Mouse (Mus musculus): Measurements from ENCODE around the gene Hoxb5. TPM values are rescaled to one million over a fixed set of nuclear protein-coding genes. Genes with fewer than 3 reads are reported as not detected.

Gene Hoxb5
- total RNA-seq (2021): 17.1 and 18.7 TPM in 2 replicates
- long read RNA-seq, experiment 1, partial matches to known transcripts: 0 of 4 reads
- long read RNA-seq, experiment 1, other reads (novel, unspliced or antisense): 0 of 4 reads
- long read RNA-seq, experiment 2, partial matches to known transcripts: 0 of 5 reads
- long read RNA-seq, experiment 2, other reads (novel, unspliced or antisense): 0 of 5 reads

GRCm38 (mm10) chr11:96303151-96304099 is at the start of gene Hoxb5:
Gene Hoxb5, plus strand, starts transcription at chr11:96303336.
- peak; percentile 94 for DNase-seq

DNA sequence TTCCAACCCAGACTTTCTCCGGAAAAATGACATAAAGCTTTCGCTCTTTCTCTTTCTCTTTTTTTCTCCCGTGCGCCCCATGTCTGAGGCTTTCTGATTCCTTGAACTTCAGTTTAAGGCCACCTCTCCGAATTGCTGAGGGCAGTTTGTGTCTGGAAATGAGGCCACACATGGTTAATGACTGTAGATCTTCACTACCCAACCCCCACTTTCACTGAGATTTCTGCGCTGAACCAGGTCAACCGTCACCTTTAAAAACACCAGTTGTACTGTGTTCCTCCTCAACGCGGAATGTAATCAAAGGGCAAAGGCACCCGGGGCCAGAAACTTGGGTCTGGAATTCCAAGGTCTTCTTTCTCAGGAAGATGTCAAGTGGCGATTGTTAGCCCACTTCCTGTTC is 48.9 kb upstream of the Hoxb5 start:
- DNase-seq: peak; percentile 48

GRCm38 (mm10) chr11:96255111-96255995 is 47.8 kb upstream of the Hoxb5 start:
- peak; percentile 34 for DNase-seq

GRCm38 (mm10) chr11:96255996-96256445 is 47.1 kb upstream of the Hoxb5 start:
- DNase-seq: peak; percentile 46

GRCm38 (mm10) chr11:96257141-96257540 is 46.0 kb upstream of the Hoxb5 start:
- DNase-seq: no peak

- peak; percentile 52 for DNase-seq
Measured at GRCm38 (mm10) chr11:96259038-96259437, 44.1 kb upstream of the Hoxb5 start.

DNA sequence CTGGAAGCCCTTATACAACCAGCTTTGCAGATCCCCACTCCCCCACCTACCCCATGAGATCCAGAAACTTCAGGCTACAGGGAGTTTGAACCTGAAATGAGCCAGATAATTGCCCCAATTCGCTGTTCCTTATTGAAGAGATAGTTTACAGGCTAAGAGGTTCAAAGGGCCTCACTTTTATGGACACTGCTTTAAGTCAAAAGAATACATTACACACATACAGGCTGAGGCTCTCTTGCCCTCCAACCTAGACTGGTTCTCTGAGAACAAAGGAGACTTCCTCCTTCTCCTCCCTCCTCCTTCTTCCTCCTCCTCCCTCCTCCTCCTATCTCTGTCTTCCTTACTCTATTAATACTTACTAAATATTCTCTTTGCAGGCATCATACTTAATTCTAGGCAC is 43.6 kb upstream of the Hoxb5 start:
- no peak for DNase-seq

GRCm38 (mm10) chr11:96260310-96260970 is 42.7 kb upstream of the Hoxb5 start:
- DNase-seq: peak; percentile 88

DNA sequence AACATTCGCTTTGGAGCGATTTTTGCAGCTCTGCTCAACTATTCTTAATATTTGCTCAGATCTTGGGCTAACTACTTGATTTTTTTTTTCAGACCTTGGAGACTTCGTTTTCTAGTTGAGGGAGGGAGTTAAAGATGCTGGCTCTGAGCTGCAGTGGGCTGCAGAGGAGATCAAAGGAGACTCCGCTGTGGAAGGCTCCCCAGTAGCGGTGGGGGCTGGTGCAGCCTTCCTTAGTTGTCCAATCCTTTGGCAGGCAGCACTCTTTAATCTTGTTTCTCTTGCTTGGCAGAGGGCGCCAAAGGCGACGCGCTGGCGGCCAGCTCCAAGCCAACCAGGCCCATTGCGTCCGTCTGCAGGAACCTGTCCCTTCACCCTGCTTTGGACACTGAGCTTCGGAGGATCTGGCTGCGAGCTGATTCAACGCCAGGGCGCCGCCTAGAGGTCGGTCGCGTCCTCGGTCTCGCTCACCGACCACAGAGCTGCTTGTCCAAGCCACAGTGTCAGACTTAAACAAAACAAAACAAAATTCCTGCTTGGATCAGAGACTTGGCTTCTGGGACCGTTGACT is 41.7 kb upstream of the Hoxb5 start:
- DNase-seq: peak; percentile 94

DNA sequence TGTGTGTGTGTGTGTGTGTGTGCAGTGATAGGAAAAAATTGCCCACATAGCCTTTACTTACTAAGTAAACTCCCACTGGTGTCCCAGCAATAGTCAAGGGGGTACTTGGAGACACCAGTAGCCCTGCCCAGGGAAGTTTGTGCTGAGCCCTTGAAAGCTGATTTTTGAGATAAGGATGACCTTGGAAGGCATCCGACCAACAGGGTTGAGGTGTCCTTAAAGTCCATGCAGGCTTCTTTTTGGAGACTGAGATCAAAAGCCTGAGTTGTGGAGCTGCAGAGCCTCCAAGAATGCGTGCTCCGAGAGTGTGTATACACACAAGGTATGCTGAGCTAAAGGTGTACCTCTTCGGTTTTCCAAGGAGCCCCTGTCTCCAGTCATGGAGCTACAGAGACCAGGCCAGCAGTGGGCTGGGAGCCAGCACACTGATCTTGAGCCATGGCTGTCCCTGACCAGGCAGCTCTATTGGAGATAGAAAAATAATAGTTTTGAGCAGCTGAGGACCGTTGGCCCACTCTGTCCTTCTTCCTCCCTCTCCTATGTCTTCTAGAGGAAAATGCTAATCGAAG is 40.8 kb upstream of the Hoxb5 start:
- peak; percentile 69 for DNase-seq

GRCm38 (mm10) chr11:96263636-96264389 is 39.3 kb upstream of the Hoxb5 start:
- DNase-seq: peak; percentile 59

DNA sequence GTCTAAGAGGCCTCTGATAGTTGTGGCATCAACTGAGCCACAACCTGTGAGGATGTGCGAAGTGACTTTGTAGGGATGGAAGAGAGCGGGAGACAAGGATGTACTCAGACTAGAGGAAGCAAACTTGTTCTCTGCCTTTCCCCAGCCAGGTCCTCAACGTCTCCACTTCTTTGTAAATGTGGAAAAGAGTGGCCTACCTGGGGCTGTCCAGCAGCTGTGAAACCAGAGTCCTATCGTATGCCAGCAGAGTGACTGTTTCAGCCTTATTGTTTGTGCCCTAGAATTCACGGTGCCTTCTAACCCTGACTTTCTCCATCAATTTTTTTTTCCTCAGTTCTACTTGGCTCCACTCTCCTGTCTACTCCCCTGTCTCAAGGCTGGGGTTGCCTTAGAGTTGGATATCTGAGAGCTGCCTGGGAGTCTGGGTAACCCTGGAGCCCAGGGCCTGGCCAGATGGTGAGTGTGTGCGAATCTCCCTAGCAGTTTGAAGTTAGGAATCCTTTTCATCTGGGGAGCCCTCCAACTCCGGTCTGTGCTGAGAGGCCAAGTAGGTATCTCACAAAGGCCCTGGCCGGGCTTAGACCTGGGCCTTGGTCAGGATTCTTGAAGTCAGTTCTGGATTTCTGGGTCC is 38.6 kb upstream of the Hoxb5 start:
- no peak for DNase-seq

DNA sequence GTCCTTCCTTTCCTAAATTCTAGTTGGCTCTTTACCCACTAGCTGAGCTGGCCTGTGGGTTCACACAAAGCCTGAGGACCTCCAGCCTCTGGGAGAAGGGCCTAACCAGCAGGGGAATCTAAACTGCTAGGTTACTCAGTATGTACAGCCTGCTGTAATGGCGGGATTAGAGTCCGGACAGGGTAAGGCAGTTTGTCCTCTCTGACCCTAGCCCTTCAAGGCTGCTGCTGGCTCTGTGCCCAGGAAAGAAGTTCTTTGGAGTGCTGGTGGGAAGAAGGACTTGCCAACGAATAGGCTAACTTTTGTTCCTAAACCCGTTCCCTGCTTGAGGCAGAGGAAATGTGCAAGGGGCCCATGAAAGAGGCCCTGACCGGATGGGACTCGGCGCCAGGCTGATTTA is 37.2 kb upstream of the Hoxb5 start:
- peak; percentile 88 for DNase-seq

- no peak for DNase-seq
Measured at GRCm38 (mm10) chr11:96267021-96267920, 35.9 kb upstream of the Hoxb5 start.

DNA sequence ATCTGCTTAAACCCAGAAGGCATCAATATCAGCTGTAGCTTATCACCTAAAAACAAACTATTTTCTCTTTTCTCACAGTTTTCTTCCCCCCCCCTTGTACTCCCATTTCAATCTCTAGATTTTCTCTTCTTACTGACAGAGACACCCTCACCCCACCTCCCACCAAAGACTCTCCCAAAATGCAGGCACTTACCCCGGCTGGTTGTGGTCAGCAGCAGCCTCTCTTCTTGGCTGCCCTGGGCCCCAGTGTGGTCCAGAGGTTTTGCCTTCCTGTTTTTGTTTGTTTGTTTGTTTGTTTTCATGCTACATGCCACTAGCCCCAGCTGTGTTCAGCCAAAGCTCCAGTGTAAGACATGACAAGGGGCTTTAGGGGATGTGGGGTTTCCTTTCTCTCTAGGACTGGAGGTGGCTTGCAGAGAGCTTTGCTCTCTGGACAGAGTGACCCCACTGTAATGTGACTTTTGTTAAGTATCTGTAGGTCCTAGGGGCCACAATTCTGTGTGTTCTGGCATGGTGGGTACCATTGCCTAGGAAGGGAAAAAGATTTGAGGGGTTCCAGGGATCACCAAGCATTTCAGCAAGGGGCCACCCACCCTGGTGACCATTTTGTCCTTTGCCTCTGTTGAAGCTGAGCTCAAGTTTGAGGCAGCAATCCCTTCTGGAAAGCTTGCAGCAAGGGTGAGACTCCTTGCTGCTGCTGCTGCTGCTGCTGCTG is 34.9 kb upstream of the Hoxb5 start:
- DNase-seq: no peak

GRCm38 (mm10) chr11:96269869-96270268 is 33.3 kb upstream of the Hoxb5 start:
- peak; percentile 95 for DNase-seq

DNA sequence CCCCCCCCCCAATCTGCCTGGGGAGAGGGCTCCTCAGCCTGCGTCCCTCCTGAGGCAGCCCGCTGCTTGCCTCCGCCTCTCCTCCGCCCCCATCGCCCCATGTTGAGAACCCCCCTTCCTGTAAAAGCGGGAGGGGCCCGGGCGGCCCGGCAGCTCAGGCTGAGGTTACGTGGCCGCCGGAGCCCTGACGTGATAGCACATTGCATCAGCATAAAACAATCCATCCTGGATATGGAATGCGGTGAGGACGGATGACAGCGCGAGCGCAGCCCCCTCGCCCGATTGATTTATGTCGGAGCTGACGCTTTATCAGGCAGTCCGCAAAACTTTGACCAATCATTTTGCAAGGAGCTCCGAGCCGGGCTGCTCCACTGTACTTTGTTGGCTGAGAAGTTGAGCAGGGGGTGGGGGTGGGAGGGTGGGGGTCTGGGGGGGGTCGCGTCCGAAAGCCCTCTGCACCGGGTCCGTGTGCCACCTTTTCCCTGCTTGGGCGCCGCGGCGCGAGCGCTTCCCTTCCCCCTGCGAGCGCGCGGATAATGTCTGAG is 32.1 kb upstream of the Hoxb5 start, which contains the start of gene Hoxb9:
Gene Hoxb9, plus strand, starts transcription at position 462 of the 545 bp plus-strand sequence.
- DNase-seq: peak; percentile 95

Data from adrenal gland, postnatal 14 days (tissue).